Mouse (Mus musculus) megakaryocyte, embryonic 14.5 days (primary cell): Measurements from ENCODE around the gene Map1s.

Source experiments
- FLI1 ChIP-seq: IDR thresholded peaks from 2 replicates; pipeline ENCODE4 v1.6.1; 2012; ENCODE audit warnings: low read length, inconsistent platforms, mixed read lengths
- GATA1 ChIP-seq: IDR thresholded peaks from 3 replicates; pipeline ENCODE4 v1.6.1; 2012; ENCODE audit warnings: mixed read lengths, low read length, inconsistent platforms, borderline replicate concordance

- TF ChIP-seq GATA1 (no peak), FLI1 (no peak)
Observed at GRCm38 (mm10) chr8:70866001-70866520, 39.7 kb upstream of the Map1s start.
